Mouse (Mus musculus): Measurements from ENCODE around the gene Gm7257. TPM values are rescaled to one million over a fixed set of nuclear protein-coding genes. Genes with fewer than 3 reads are reported as not detected.

Gm7257 gene
- not detected in 2 replicates for total RNA-seq (2017)

GRCm38 (mm10) chr9:36431584-36431983, at the start of gene Gm7257:
Gene Gm7257 (plus strand): TSS chr9:36431884.
- ATAC-seq (replicated peaks in 1 of 2; ENCODE audit: insufficient read depth in 1 of 2, low FRiP score in 2 of 2, low TSS enrichment in 1 of 2, low read depth in 1 of 2, poor library complexity in 2 of 2, severe bottlenecking in 2 of 2), result no peak

DNA sequence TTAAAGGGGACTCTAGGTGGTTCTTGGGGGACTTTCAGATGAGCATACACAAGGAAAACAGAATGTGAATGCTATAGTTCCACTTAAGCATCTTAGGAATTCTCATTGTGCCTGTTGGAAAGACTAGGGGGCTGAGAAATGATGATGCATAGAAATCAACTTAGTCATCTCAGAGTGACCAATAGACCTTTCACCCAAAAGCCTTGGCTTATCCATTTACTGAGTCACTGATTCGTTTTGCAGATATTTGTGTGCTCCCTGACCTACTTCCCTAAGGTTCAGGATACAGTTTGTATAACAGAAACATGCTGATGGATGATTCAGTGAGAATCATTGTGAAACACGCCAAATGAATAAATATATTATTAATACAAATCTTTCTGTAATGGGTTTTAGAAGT, 28.7 kb upstream of the Gm7257 start:
- ATAC-seq (replicated peaks in 1 of 2; ENCODE audit: insufficient read depth in 1 of 2, low FRiP score in 2 of 2, low TSS enrichment in 1 of 2, low read depth in 1 of 2, poor library complexity in 2 of 2, severe bottlenecking in 2 of 2), result no peak

DNA sequence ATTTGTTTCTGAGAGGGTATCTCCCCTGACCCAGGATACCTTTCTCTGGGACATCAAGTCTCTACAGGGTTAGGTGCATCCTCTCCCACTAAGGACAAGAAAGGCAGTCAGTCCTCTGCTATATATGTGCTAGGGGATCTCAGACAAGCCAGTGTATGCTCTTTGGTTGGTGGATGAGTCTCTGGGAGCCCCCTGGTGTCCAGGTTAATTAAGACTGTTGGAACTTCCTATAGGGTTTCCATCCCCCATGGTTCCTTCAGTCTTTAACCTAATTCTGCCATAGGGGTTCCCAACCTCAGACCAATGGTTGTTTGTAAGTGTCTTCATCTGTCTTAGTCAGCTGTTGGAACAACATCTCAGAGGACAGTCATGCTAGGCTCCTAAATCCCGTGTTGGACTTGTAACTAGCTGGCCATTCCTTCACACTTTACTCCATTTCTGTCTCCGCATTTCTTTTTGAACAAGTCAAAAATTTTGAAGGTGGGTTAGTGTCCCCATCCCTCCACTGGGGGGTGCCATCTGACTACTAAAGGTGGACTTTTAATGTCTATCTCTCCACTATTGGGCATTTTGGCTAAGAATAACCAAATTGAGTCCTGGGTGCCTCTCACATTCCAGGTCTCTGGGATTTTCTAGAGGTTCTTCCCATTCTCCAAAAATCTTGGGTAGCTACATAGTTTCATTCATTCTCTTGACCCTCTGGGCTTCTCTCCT, 3.5 kb downstream of the Gm7257 start:
- no peak for ATAC-seq (replicated peaks in 1 of 2; ENCODE audit: insufficient read depth in 1 of 2, low FRiP score in 2 of 2, low TSS enrichment in 1 of 2, low read depth in 1 of 2, poor library complexity in 2 of 2, severe bottlenecking in 2 of 2)

GRCm38 (mm10) chr9:36475338-36475737, 43.7 kb downstream of the Gm7257 start, which contains the start of gene Gm9513:
Gene Gm9513 (plus strand): TSS chr9:36475638.
- ATAC-seq (replicated peaks in 1 of 2; ENCODE audit: insufficient read depth in 1 of 2, low FRiP score in 2 of 2, low TSS enrichment in 1 of 2, low read depth in 1 of 2, poor library complexity in 2 of 2, severe bottlenecking in 2 of 2), result no peak

Other genes with a start within 250 kb of the Gm7257 start
- not detected in 2 replicates for gene Gm9513, start 43.8 kb downstream of the Gm7257 start, total RNA-seq (2017)
- gene Gm5615, start 110.1 kb downstream of the Gm7257 start, total RNA-seq (2017), result not detected in 2 replicates
- not detected in 2 replicates for gene Gm17689, start 150.8 kb downstream of the Gm7257 start, total RNA-seq (2017)
- not detected in 2 replicates for gene A630095E13Rik, start 211.5 kb downstream of the Gm7257 start, total RNA-seq (2017)